Mouse (Mus musculus) embryonic facial prominence, embryonic 14.5 days (tissue): Measurements from ENCODE around the gene Ampd1. TPM values are rescaled to one million over a fixed set of nuclear protein-coding genes. Genes with fewer than 3 reads are reported as not detected.

ENCODE experiments used
- ATAC-seq: fragments of 200-750 bp; cut with Nextera tagmentation; 2 replicates; pipeline ENCODE4 v1.8.0; 2017; ENCODE audit warnings: low read depth, moderate number of reproducible peaks, moderate TSS enrichment
- DNase-seq: peaks from one replicate; pipeline ENCODE4 v3.0.0-alpha.2; 2015; ENCODE audit warnings: low spot score
- H3K27ac ChIP-seq: fragments of 300-500 bp; sonication (generic); replicated peaks from 2 replicates; pipeline ENCODE4 v1.5.1; 2014; ENCODE audit warnings: low read depth, mild to moderate bottlenecking, low read length, moderate library complexity
- H3K27me3 ChIP-seq: fragments of 300-500 bp; sonication (generic); replicated peaks from 2 replicates; pipeline ENCODE4 v1.6.1; 2014; ENCODE audit warnings: low read length; ENCODE audit not compliant: control insufficient read depth, insufficient read depth
- H3K36me3 ChIP-seq: fragments of 300-500 bp; sonication (generic); 2 replicates; pipeline ENCODE4 v1.6.1; 2014; ENCODE audit warnings: low read length, mixed read lengths; ENCODE audit not compliant: control insufficient read depth, insufficient read depth
- H3K4me1 ChIP-seq: fragments of 300-500 bp; sonication (generic); 2 replicates; pipeline ENCODE4 v1.6.1; 2014; ENCODE audit warnings: antibody characterized with exemption, low read length; ENCODE audit not compliant: control insufficient read depth, insufficient read depth
- H3K4me2 ChIP-seq: fragments of 300-500 bp; sonication (generic); 2 replicates; pipeline ENCODE4 v1.6.1; 2014; ENCODE audit warnings: low read depth, mild to moderate bottlenecking, low read length, moderate library complexity, mixed read lengths
- H3K4me3 ChIP-seq: fragments of 300-500 bp; sonication (generic); 2 replicates; pipeline ENCODE4 v1.5.1; 2014; ENCODE audit warnings: low read depth, mild to moderate bottlenecking, low read length
- H3K9ac ChIP-seq: fragments of 300-500 bp; sonication (generic); 2 replicates; pipeline ENCODE4 v1.6.1; 2014; ENCODE audit warnings: low read depth, mild to moderate bottlenecking, low read length, moderate library complexity, mixed read lengths
- H3K9me3 ChIP-seq: fragments of 300-500 bp; sonication (generic); 2 replicates; pipeline ENCODE4 v1.6.1; 2016; ENCODE audit warnings: low read length; ENCODE audit not compliant: control insufficient read depth
- WGBS: fragments of 180-500 bp; shearing (Covaris S2); extraction: QIAGEN DNeasy Blood & Tissue Kit; methylation state at CpG from one replicate; pipeline ENCODE4 v1.1.7; 2014; 5-methylcytosine and 5-hydroxymethylcytosine counted together
- polyA plus RNA-seq: library from polyadenylated mRNA; unstranded; fragments of >200 nt; fragmentation: Nextera tagmentation; extraction: Ambion mirVana; gene quantifications from 2 replicates; pipeline ENCODE4 v1.2.1, GENCODE M21; 2014

Ampd1 gene
- polyA plus RNA-seq: 14.4 and 23.9 TPM in 2 replicates

GRCm38 (mm10) chr3:103073771-103074170 is at the start of gene Ampd1:
Gene Ampd1 (plus strand): TSS chr3:103074014.
- no peak within 1 kb of the TSS for H3K4me3 ChIP-seq
- H3K4me2 ChIP-seq: no peak within 1 kb of the TSS
- DNase-seq (no peak), ATAC-seq (no peak)
- no peak within 1 kb of the TSS for H3K9ac ChIP-seq
- H3K36me3 ChIP-seq: peaks cover 3% of the 10 kb centered on the region; the same call in 1 of the 2 replicates
- no peak within 1 kb of the TSS for H3K27ac ChIP-seq
- no peaks in the 10 kb centered on the region for H3K4me1 ChIP-seq
- 61% methylated on average over 5 of the region's 5 CpGs for WGBS
- H3K27me3 ChIP-seq: no peaks in the 10 kb centered on the region
- H3K9me3 ChIP-seq: no peaks in the 10 kb centered on the region

- no peaks in the 10 kb centered on the region for H3K27me3 ChIP-seq
- H3K4me2 ChIP-seq: no peak overlapping the region
- DNase-seq: no peak
- no peaks in the 10 kb centered on the region for H3K9me3 ChIP-seq
- H3K4me3 ChIP-seq: no peak overlapping the region
- 81% methylated on average over 1 of the region's 1 CpGs for WGBS
- peaks cover 11% of the 10 kb centered on the region for H3K4me1 ChIP-seq
- peaks cover 39% of the 10 kb centered on the region for H3K36me3 ChIP-seq
- ATAC-seq: no peak
- H3K27ac ChIP-seq: no peak overlapping the region
- H3K9ac ChIP-seq: no peak overlapping the region
These were observed 47.6 kb upstream of the Ampd1 start for GRCm38 (mm10) chr3:103026174-103026573.

DNA sequence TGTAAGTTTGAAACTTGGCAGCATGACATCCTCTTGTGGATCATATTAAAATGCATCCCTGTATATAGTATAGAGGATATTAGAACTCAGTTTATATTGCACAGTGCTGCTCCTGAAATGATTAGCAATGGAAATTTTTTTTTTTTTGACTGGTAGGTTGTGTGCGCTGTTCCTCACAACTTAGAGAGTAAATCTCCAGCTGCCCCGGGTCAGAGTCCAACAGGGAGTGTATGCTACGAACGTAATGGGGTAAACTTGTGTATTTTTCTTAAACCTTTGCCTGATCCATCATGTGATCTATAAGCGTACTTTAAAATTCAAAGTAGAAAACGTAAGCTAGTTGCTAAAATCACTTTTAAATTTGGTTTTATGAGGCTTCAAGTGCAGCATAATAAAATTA is 33.5 kb upstream of the Ampd1 start:
- Histone ChIP-seq H3K4me2 (no peak overlapping the region), H3K27ac (no peak overlapping the region), H3K9ac (no peak overlapping the region), H3K9me3 (no peaks in the 10 kb centered on the region), H3K4me1 (no peaks in the 10 kb centered on the region), H3K36me3 (peaks cover 78% of the 10 kb centered on the region), H3K4me3 (no peak overlapping the region), H3K27me3 (no peaks in the 10 kb centered on the region)
- 94% methylated on average over 6 of the region's 6 CpGs for WGBS
- DNase-seq (no peak), ATAC-seq (no peak)

DNA sequence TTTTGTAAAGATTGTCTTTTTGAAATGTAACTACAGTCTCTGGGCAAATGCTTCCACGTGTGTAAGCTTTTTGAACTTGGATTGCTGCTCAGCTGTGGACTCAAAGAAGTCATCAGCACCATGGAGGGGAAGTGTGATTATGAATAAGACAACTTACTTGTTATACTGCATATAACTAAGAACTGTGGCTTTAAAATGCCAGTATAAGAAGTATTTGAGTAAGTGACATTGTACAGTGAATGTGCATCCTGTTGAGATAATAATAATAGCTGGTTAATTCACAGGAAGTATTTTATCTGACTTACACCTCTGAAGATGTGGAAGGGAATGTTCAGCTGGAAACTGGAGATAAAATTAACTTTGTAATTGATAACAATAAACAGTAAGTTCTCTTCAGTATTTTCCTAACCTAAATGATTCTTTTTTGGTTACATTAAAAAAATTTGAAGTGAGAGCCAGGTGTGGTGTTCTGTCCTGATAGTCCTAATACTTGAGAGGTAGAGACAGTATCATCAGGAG is 32.9 kb upstream of the Ampd1 start:
- Histone ChIP-seq H3K36me3 (peaks cover 82% of the 10 kb centered on the region), H3K4me3 (no peak overlapping the region)
- WGBS: 87% methylated on average over 1 of the region's 1 CpGs

DNA sequence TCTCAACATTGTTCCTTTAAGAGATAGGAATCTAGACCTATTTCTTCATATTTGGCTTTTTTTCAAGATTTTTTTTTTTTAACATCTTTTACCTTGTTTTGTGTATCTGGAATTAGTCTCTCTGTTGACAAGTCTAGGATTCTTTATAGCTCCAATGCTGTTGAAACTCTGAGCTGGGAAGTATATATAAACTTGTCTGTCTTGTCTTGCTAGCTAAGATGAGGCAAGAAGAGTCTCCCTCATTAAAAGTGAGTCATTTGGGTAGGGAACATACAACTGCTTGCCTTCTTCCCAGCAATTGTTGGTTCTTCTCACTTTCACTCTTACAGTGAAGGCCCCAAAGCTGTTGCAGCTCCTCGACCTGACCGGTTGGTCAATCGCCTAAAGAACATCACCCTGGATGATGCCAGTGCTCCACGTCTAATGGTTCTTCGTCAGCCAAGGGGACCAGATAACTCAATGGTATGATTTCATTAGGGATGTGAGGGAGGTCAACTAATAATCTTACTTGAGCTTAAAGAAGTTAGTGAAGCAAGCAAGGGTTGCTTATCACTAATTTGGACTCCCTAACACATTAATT is 17.7 kb upstream of the Ampd1 start:
- no peak for ATAC-seq
- Histone ChIP-seq H3K4me1 (no peaks in the 10 kb centered on the region), H3K4me3 (no peak overlapping the region), H3K9ac (no peak overlapping the region), H3K27ac (no peak overlapping the region), H3K27me3 (no peaks in the 10 kb centered on the region), H3K36me3 (peaks cover 74% of the 10 kb centered on the region), H3K9me3 (no peaks in the 10 kb centered on the region), H3K4me2 (no peak overlapping the region)
- DNase-seq: no peak
- WGBS: 88% methylated on average over 5 of the region's 5 CpGs

More for the DNA sequence above, 32.9 kb upstream of the Ampd1 start:
- H3K9me3 ChIP-seq: no peaks in the 10 kb centered on the region
- no peaks in the 10 kb centered on the region for H3K4me1 ChIP-seq
- H3K27me3 ChIP-seq: no peaks in the 10 kb centered on the region
- no peak overlapping the region for H3K4me2 ChIP-seq
- H3K9ac ChIP-seq: no peak overlapping the region
- no peak for ATAC-seq
- H3K27ac ChIP-seq: no peak overlapping the region
- no peak for DNase-seq

DNA sequence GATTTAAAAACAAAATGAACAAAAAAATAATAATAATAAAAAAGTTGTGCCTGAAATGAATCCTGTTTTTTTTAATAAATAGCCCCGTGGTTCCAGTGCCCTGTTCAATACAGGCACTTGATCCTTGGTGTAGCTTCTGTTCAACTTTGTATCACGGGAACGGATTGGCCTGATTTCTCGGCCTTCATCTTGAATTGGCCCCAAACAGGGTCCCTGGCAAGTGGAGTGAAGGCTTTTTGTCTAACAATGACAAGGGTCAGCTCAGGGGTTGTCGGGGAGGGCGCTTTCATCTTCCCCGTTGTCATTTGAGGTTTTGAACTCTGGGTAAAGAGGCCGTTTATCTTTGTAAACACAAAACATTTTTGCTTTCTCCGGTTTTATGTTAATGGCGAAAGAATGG is 16.1 kb upstream of the Ampd1 start:
- WGBS: 6% methylated on average over 10 of the region's 10 CpGs
- Histone ChIP-seq H3K27me3 (no peaks in the 10 kb centered on the region), H3K4me3 (peak overlapping the region; percentile 77), H3K9me3 (no peaks in the 10 kb centered on the region), H3K9ac (peak overlapping the region; percentile 90), H3K27ac (peak overlapping the region; percentile 99), H3K36me3 (peaks cover 75% of the 10 kb centered on the region), H3K4me2 (peak overlapping the region; percentile 70), H3K4me1 (no peaks in the 10 kb centered on the region)
- ATAC-seq (peak; percentile 15), DNase-seq (peak; percentile 26)

DNA sequence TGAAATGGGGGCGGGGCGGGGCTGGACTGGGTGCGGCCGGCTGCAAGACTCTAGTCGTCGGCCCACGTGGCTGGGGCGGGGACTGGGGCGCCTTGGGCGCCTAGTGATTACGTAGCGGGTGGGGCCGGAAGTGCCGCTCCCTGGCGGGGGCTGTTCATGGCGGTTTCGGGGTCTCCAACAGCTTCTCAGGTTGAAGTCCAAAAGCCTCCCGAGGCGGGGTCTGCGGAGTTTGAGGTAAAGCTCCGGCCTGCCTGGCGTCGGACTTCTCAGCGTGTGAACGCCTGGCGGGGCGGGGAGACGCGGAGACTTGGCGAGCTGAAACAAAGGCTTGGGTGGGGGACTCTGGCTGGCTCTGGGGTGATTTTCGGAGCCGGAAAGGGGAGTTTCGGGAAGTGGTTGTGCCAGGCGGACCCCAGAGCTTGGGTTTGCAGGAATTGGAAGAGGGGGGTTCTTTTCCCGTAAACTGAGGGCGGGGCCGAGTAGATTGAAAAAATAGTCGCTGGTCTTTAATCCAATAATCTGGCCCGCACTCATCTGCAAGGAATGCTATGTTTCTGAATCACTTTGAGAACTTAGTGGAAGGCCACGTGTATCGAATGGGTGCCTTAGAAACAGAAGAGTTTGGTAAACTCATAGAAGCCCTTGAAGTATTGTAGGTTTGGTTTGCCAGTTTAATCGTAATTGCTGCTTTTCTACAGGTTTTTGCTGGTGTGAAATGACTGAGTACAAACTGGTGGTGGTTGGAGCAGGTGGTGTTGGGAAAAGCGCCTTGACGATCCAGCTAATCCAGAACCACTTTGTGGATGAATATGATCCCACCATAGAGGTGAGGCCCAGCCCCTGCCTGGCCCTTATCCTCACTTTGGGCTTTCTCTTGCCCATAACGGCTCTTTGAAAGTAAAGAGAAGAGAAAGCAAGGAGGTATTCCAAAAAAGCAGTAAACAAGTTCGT is 15.3 kb upstream of the Ampd1 start, which contains the start of gene Nras:
Gene Nras, plus strand, starts transcription at position 79 of the 951 bp plus-strand sequence.
- Histone ChIP-seq H3K36me3 (peaks cover 76% of the 10 kb centered on the region), H3K9me3 (no peaks in the 10 kb centered on the region), H3K27me3 (no peaks in the 10 kb centered on the region), H3K27ac (peak within 1 kb of the TSS; percentile 99), H3K4me2 (peak within 1 kb of the TSS; percentile 70), H3K9ac (peak within 1 kb of the TSS; percentile 90), H3K4me3 (peak within 1 kb of the TSS; percentile 77), H3K4me1 (no peaks in the 10 kb centered on the region)
- peak; percentile 98 for ATAC-seq
- DNase-seq: peak; percentile 97
- WGBS: 2% methylated on average over 44 of the region's 46 CpGs

- Histone ChIP-seq H3K9me3 (no peaks in the 10 kb centered on the region), H3K4me1 (no peaks in the 10 kb centered on the region), H3K36me3 (peaks cover 62% of the 10 kb centered on the region), H3K27ac (no peak overlapping the region), H3K9ac (no peak overlapping the region), H3K4me2 (no peak overlapping the region), H3K27me3 (no peaks in the 10 kb centered on the region), H3K4me3 (no peak overlapping the region)
- WGBS: 92% methylated on average over 8 of the region's 8 CpGs
- no peak for ATAC-seq
- no peak for DNase-seq
These were observed 6.9 kb upstream of the Ampd1 start for GRCm38 (mm10) chr3:103066927-103067326.
